Mouse (Mus musculus) ES-E14 (cell line): Measurements from ENCODE around the gene Cebpa.

ENCODE experiments used
- CHD2 ChIP-seq: IDR thresholded peaks from 2 replicates; pipeline ENCODE4 v1.6.1; 2014; ENCODE audit warnings: mild to moderate bottlenecking, low read depth, low read length, inconsistent platforms
- HCFC1 ChIP-seq: IDR thresholded peaks from 2 replicates; pipeline ENCODE4 v1.6.1; 2012; ENCODE audit warnings: low read length, inconsistent platforms, borderline replicate concordance; ENCODE audit not compliant: insufficient read depth
- MAFK ChIP-seq: IDR thresholded peaks from 2 replicates; pipeline ENCODE4 v1.6.1; 2014; ENCODE audit warnings: mild to moderate bottlenecking, low read depth, low read length, inconsistent platforms; ENCODE audit not compliant: insufficient read depth
- ZC3H11A ChIP-seq: IDR thresholded peaks from 2 replicates; pipeline ENCODE4 v1.6.1; 2012; ENCODE audit warnings: low read depth, mild to moderate bottlenecking, inconsistent platforms, low read length, borderline replicate concordance

DNA sequence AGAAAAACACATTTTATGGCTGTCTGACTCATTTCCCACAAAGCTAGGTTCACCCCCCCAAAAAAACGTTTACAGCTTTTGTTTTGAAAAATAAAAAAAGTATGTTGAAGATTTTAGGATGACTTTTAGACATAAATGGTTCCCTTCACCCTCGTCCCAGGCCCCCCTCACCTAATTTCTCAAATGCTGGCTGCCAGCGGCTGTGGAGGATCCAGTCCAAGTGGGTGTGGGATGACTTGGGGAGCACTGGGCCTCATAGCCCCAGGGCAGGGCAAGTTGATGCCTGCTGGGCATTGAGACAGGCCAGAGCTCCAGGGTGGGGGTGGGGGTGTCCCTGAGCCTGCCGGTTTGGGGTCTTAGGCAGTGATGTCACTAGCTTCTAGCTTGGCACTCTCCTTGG lies 19.4 kb downstream of the Cebpa start:
- TF ChIP-seq CHD2 = no peak
- no peak for TF ChIP-seq ZC3H11A
- TF ChIP-seq HCFC1 = no peak
- TF ChIP-seq MAFK = no peak
